Mouse (Mus musculus) CH12.LX (cell line): ENCODE data around the gene Rrp7a. TPM values are rescaled to one million over a fixed set of nuclear protein-coding genes. Genes with fewer than 3 reads are reported as not detected.

Experiments
- DNase-seq: peaks from one replicate; pipeline ENCODE4 v3.0.0-alpha.2; 2013; ENCODE audit errors: extremely low read depth
- H3K27ac ChIP-seq: 2 replicates; pipeline ENCODE4 v1.5.1; 2012; ENCODE audit warnings: low read depth, mild to moderate bottlenecking, control low read depth, moderate library complexity; ENCODE audit not compliant: insufficient read depth
- H3K27me3 ChIP-seq: replicated peaks from 2 replicates; pipeline ENCODE3; 2012; ENCODE audit warnings: inconsistent platforms
- H3K36me3 ChIP-seq, 2 experiments: replicated peaks in 1 of 2; 2 replicates each; pipeline versions ENCODE3 to v1.6.1; 2012; ENCODE audit warnings: inconsistent platforms in 1 of 2, low read length in 1 of 2, mild to moderate bottlenecking in 1 of 2, mixed read lengths in 1 of 2, moderate library complexity in 1 of 2; ENCODE audit not compliant: control insufficient read depth in 1 of 2, insufficient read depth in 1 of 2
- H3K4me1 ChIP-seq, 2 experiments: 2 replicates each; pipeline ENCODE4 v1.6.1; 2012; ENCODE audit warnings: inconsistent platforms in 1 of 2, moderate library complexity in 1 of 2; ENCODE audit not compliant: insufficient read depth in 2 of 2, control insufficient read depth in 1 of 2
- H3K4me2 ChIP-seq: 2 replicates; pipeline ENCODE4 v1.6.1; 2012; ENCODE audit warnings: low read depth, mild to moderate bottlenecking, control low read depth; ENCODE audit not compliant: poor library complexity, insufficient read depth, severe bottlenecking
- H3K4me3 ChIP-seq, 3 experiments: fragments of 150-350 bp in 1 of 3; sonication (generic) in 1 of 3; replicated peaks in 1 of 3; 2 replicates each; pipeline versions ENCODE3 to v1.5.1; 2011 to 2012; ENCODE audit warnings: low read depth in 2 of 3, low read length in 2 of 3, mild to moderate bottlenecking in 2 of 3, moderate library complexity in 2 of 3, control low read depth in 1 of 3, improper control_type of control experiment in 1 of 3, inconsistent platforms in 1 of 3, mixed read lengths in 1 of 3; ENCODE audit not compliant: poor library complexity in 1 of 3
- H3K79me2 ChIP-seq: replicated peaks from 2 replicates; pipeline ENCODE4 v1.6.1; 2012; ENCODE audit warnings: mild to moderate bottlenecking, moderate library complexity; ENCODE audit not compliant: control insufficient read depth, poor library complexity, insufficient read depth, severe bottlenecking; ENCODE audit errors: extremely low read depth
- H3K9ac ChIP-seq: 2 replicates; pipeline ENCODE4 v1.6.1; 2012; ENCODE audit warnings: low read depth, mild to moderate bottlenecking, control low read depth, moderate library complexity; ENCODE audit not compliant: insufficient read depth
- H3K9me3 ChIP-seq: replicated peaks from 2 replicates; pipeline ENCODE3; 2012; ENCODE audit warnings: low read length, inconsistent platforms, mixed read lengths
- BHLHE40 ChIP-seq: IDR thresholded peaks from 2 replicates; pipeline ENCODE4 v1.6.1; 2011; ENCODE audit warnings: mild to moderate bottlenecking, low read depth, low read length, improper control_type of control experiment
- CHD2 ChIP-seq: IDR thresholded peaks from 2 replicates; pipeline ENCODE4 v1.6.1; 2011; ENCODE audit warnings: low read length, improper control_type of control experiment
- CTCF ChIP-seq, 2 experiments: IDR thresholded peaks in 1 of 2; conservative IDR thresholded peaks in 1 of 2; 2 replicates each; pipeline ENCODE4 v1.5.1; 2011 to 2012; ENCODE audit warnings: low read depth in 2 of 2, low read length in 2 of 2, improper control_type of control experiment in 1 of 2, inconsistent platforms in 1 of 2, mild to moderate bottlenecking in 1 of 2, moderate library complexity in 1 of 2
- E2F4 ChIP-seq: IDR thresholded peaks from 2 replicates; pipeline ENCODE4 v1.6.1; 2011; ENCODE audit warnings: low read depth, low read length, improper control_type of control experiment; ENCODE audit not compliant: insufficient replicate concordance
- ELF1 ChIP-seq: IDR thresholded peaks from 2 replicates; pipeline ENCODE4 v1.6.1; 2014; ENCODE audit warnings: low read depth, mild to moderate bottlenecking, inconsistent platforms, low read length, improper control_type of control experiment
- EP300 ChIP-seq: IDR thresholded peaks from 2 replicates; pipeline ENCODE4 v1.6.1; 2011; ENCODE audit warnings: low read length, improper control_type of control experiment
- ETS1 ChIP-seq: conservative IDR thresholded peaks from 2 replicates; pipeline ENCODE4 v1.6.1; 2012; ENCODE audit warnings: low read depth, mild to moderate bottlenecking, inconsistent platforms, low read length, improper control_type of control experiment, moderate library complexity
- GABPA ChIP-seq: IDR thresholded peaks from 2 replicates; pipeline ENCODE4 v1.6.1; 2012; ENCODE audit warnings: low read depth, low read length, improper control_type of control experiment, inconsistent platforms; ENCODE audit not compliant: insufficient replicate concordance
- IRF4 ChIP-seq: IDR thresholded peaks from 2 replicates; pipeline ENCODE4 v1.6.1; 2014; ENCODE audit warnings: low read depth, mild to moderate bottlenecking, inconsistent platforms, low read length, improper control_type of control experiment
- MEF2A ChIP-seq: IDR thresholded peaks from 2 replicates; pipeline ENCODE4 v1.6.1; 2014; ENCODE audit warnings: low read depth, mild to moderate bottlenecking, inconsistent platforms, low read length, improper control_type of control experiment, borderline replicate concordance
- NRF1 ChIP-seq: IDR thresholded peaks from 2 replicates; pipeline ENCODE4 v1.6.1; 2014; ENCODE audit warnings: low read depth, mild to moderate bottlenecking, inconsistent platforms, low read length, improper control_type of control experiment, moderate library complexity
- RAD21 ChIP-seq: IDR thresholded peaks from 2 replicates; pipeline ENCODE4 v1.6.1; 2011; ENCODE audit warnings: low read depth, mild to moderate bottlenecking, low read length, improper control_type of control experiment, moderate library complexity
- RCOR1 ChIP-seq: conservative IDR thresholded peaks from 2 replicates; pipeline ENCODE4 v1.6.1; 2012; ENCODE audit warnings: low read depth, mild to moderate bottlenecking, inconsistent platforms, low read length, improper control_type of control experiment
- SMC3 ChIP-seq: IDR thresholded peaks from 2 replicates; pipeline ENCODE4 v1.6.1; 2011; ENCODE audit warnings: low read depth, low read length, improper control_type of control experiment
- TCF12 ChIP-seq: IDR thresholded peaks from 2 replicates; pipeline ENCODE4 v1.6.1; 2014; ENCODE audit warnings: low read depth, mild to moderate bottlenecking, inconsistent platforms, low read length, improper control_type of control experiment
- UBTF ChIP-seq: IDR thresholded peaks from 2 replicates; pipeline ENCODE4 v1.6.1; 2012; ENCODE audit warnings: low read depth, mild to moderate bottlenecking, inconsistent platforms, low read length, improper control_type of control experiment, moderate library complexity
- ZKSCAN1 ChIP-seq: IDR thresholded peaks from 2 replicates; pipeline ENCODE4 v1.6.1; 2012; ENCODE audit warnings: low read depth, inconsistent platforms, low read length, improper control_type of control experiment, borderline replicate concordance
- dilution Hi-C: fragments of 300-500 bp; cut with MboI; formaldehyde crosslinking; loops from 2 replicates; pipeline ENCODE4 v1.14.3; 2020; ENCODE audit warnings: low sequenced_read_pairs; ENCODE audit not compliant: extremely low pct_unique_long_range_greater_than_20kb, extremely low pct_ligation_motif_present
- in situ Hi-C: fragments of 300-500 bp; cut with MboI; formaldehyde crosslinking; loops from 3 replicates; pipeline ENCODE4 v1.14.3; 2019; ENCODE audit warnings: low sequenced_read_pairs, low pct_ligation_motif_present, low pct_unique_long_range_greater_than_20kb, mixed read lengths
- polyA plus RNA-seq: library from polyadenylated mRNA; unstranded; fragments of >175 nt; gene quantifications from 2 replicates; pipeline ENCODE4 v1.2.1, GENCODE M21; 2012; ENCODE audit warnings: low read depth; ENCODE audit not compliant: insufficient read length
- total RNA-seq, 2 experiments: library from RNA; depleted of rRNA; stranded (reverse); fragments of 300-350 nt in 1 of 2; fragments of >200 nt in 1 of 2; gene quantifications; 2 replicates each; pipeline ENCODE4 v1.2.3; 2012 to 2014

The Rrp7a gene
- total and polyA plus RNA-seq, 3 experiments, result 126 to 262 (median 156) TPM

DNA sequence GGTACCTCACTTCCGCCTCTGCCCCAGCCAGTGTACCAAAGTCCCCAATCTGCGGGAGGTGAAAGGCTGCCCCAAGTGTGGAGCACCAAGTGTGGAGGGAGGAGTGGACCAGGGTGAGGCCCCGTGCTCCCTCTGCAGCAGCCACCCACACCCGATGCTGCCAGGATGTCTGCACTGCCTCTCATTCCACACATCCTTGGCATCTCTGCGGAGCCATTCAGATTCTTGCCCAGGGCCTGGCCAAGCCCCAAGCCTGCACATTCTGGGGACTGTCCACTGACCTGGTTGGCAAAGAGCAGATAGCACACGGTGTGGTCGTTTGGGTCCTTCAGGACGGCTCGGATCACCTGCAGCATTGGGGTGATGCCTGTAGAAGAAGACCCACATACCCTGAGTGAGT, 37.2 kb upstream of the Rrp7a start:
- H3K27ac ChIP-seq, result no peak overlapping the region
- dilution Hi-C loops, result no loop called here

GRCm38 (mm10) chr15:83158587-83159160, 36.1 kb upstream of the Rrp7a start:
- dilution Hi-C loops, result no loop called here
- peaks cover 30 to 94% of the 10 kb centered on the region in 2 experiments for H3K4me1 ChIP-seq
- in situ Hi-C loops, result no loop called here
- no peak for TF ChIP-seq UBTF
- TF ChIP-seq TCF12, result peak; percentile 36; the same call in 1 of the 2 replicates
- TF ChIP-seq ETS1, result peak; percentile 87
- TF ChIP-seq CHD2, result no peak
- no peak for TF ChIP-seq IRF4
- TF ChIP-seq BHLHE40, result peak; percentile 64
- peak; percentile 63; the same call in 1 of the 2 replicates for TF ChIP-seq EP300
- H3K9ac ChIP-seq, result no peak overlapping the region
- no peak overlapping the region for H3K4me3 ChIP-seq
- no peaks in the 10 kb centered on the region for H3K79me2 ChIP-seq
- peak overlapping the region; percentile 47 for H3K27ac ChIP-seq
- H3K27me3 ChIP-seq, result no peaks in the 10 kb centered on the region
- peak; percentile 82 for DNase-seq
- no peak overlapping the region for H3K4me2 ChIP-seq
- peaks cover 45 to 81% of the 10 kb centered on the region in 2 experiments for H3K36me3 ChIP-seq
- H3K9me3 ChIP-seq, result peaks cover 2% of the 10 kb centered on the region

More for the DNA sequence above, 37.2 kb upstream of the Rrp7a start:
- Histone ChIP-seq H3K9ac (no peak overlapping the region), H3K79me2 (no peaks in the 10 kb centered on the region), H3K4me2 (no peak overlapping the region), H3K27me3 (no peaks in the 10 kb centered on the region), H3K9me3 (no peaks in the 10 kb centered on the region), H3K4me3 (no peak overlapping the region), H3K36me3 (peaks cover 39 to 75% of the 10 kb centered on the region in 2 experiments)
- no peak for DNase-seq
- in situ Hi-C loops, result no loop called here
- TF ChIP-seq SMC3 (no peak), E2F4 (no peak), TCF12 (no peak), MEF2A (no peak), RCOR1 (no peak), CTCF (conservative IDR thresholded peaks at IDR 0.05 in 1 of 2, IDR thresholded peaks at IDR 0.05 in 1 of 2; ENCODE audit: low read depth in 2 of 2, low read length in 2 of 2) (no peak), ELF1 (no peak), ZKSCAN1 (no peak), RAD21 (no peak), IRF4 (no peak), NRF1 (no peak), GABPA (no peak)
- TF ChIP-seq, all 38 proteins: peak for 0
- peaks cover 28 to 90% of the 10 kb centered on the region in 2 experiments for H3K4me1 ChIP-seq
